Mouse (Mus musculus): ENCODE data around the gene Atf6. TPM values are rescaled to one million over a fixed set of nuclear protein-coding genes. Genes with fewer than 3 reads are reported as not detected.

Atf6 gene
- polyA plus RNA-seq, 1 experiment from 2014 or later = 6.0 TPM

- H3K9ac ChIP-seq (replicated peaks) = no peak overlapping the region
- TF ChIP-seq CTCF (IDR thresholded peaks at IDR 0.05; ENCODE audit: low read depth) (no peak), EP300 (IDR thresholded peaks at IDR 0.05; ENCODE audit: low read depth) (no peak)
- no peaks in the 10 kb centered on the region for H3K36me3 ChIP-seq (replicated peaks; ENCODE audit: insufficient read depth, low read length)
- H3K27ac ChIP-seq (ENCODE audit: low read depth) = no peak overlapping the region
- H3K9me3 ChIP-seq (ENCODE audit: low read length) = no peaks in the 10 kb centered on the region
- no peaks in the 10 kb centered on the region for H3K27me3 ChIP-seq (ENCODE audit: insufficient read depth, low read length)
- WGBS (ENCODE audit: insufficient replicate concordance) = 67% methylated on average over 1 of the region's 2 CpGs
- no peak overlapping the region for H3K4me3 ChIP-seq (ENCODE audit: low read depth, low read length)
- no peak for DNase-seq
- peaks cover 30% of the 10 kb centered on the region for H3K4me1 ChIP-seq (ENCODE audit: insufficient read depth)
- no peak overlapping the region for H3K4me2 ChIP-seq (ENCODE audit: low read depth, low read length)
- ATAC-seq = no peak
Measured at GRCm38 (mm10) chr1:170858872-170859271, 8.7 kb downstream of the Atf6 start.

DNA sequence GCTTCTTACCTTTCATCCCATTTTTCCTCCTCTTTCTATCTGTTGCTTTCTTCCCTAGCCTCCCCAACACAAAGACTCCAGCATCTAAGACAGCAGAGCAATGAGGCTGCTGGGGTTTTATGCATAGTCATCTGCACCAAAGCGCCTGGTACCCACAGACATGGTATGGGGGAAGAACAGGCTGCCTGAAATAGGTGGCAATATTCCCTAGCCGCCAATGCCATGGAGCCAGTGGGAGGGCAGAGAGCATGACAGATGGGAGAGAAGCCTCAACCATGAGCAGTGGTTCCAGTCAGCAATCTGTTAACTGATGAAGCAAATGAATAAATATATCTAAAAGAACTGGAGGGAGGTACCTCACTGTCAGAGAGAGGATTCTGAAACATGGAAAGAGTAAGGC lies 10.2 kb downstream of the Atf6 start:
- Histone ChIP-seq H3K36me3 (replicated peaks; ENCODE audit: insufficient read depth, low read length) (0 out of 2 replicates have a peak, but pooled peaks cover 7% of the 10 kb centered on the region), H3K4me2 (ENCODE audit: low read depth, low read length) (no peak overlapping the region), H3K27me3 (ENCODE audit: insufficient read depth, low read length) (no peaks in the 10 kb centered on the region), H3K9me3 (ENCODE audit: low read length) (no peaks in the 10 kb centered on the region), H3K4me1 (ENCODE audit: insufficient read depth) (peaks cover 17% of the 10 kb centered on the region), H3K4me3 (ENCODE audit: low read depth, low read length) (no peak overlapping the region), H3K27ac (ENCODE audit: low read depth) (no peak overlapping the region), H3K9ac (replicated peaks) (no peak overlapping the region)
- TF ChIP-seq CTCF (IDR thresholded peaks at IDR 0.05; ENCODE audit: low read depth) (no peak), EP300 (IDR thresholded peaks at IDR 0.05; ENCODE audit: low read depth) (no peak)
- 78% methylated on average over 2 of the region's 2 CpGs for WGBS (ENCODE audit: insufficient replicate concordance)
- ATAC-seq (no peak), DNase-seq (no peak)

- no peak overlapping the region for H3K9ac ChIP-seq (replicated peaks)
Measured at GRCm38 (mm10) chr1:170855056-170855760, 12.4 kb downstream of the Atf6 start.

DNA sequence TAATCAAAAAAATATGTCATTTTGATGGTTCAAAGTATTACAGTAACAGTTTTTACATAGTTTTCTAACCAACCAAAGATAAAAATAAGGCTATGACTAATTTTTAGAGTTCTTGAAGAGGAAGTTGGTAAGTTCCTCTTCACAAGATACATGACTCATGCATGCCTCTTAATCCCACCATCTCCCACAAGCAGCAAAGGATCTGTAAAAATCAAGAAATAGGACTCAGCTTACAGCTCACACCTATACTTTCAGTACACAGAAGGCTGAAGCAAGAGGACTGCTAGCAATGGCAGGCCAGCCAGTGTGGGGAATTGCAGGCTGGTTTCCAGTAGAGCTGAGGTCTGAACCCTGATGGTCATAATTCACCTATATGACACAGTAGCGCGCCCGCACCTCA lies 14.0 kb downstream of the Atf6 start:
- 0 out of 2 replicates have a peak, but pooled peaks have one; percentile 24 for ATAC-seq
- no peak overlapping the region for H3K9ac ChIP-seq (replicated peaks)
- TF ChIP-seq CTCF (IDR thresholded peaks at IDR 0.05; ENCODE audit: low read depth) = no peak
- no peak for TF ChIP-seq EP300 (IDR thresholded peaks at IDR 0.05; ENCODE audit: low read depth)
- no peak overlapping the region for H3K4me3 ChIP-seq (ENCODE audit: low read depth, low read length)
- no peak for DNase-seq
- peaks cover 6% of the 10 kb centered on the region for H3K4me1 ChIP-seq (ENCODE audit: insufficient read depth)
- H3K4me2 ChIP-seq (ENCODE audit: low read depth, low read length) = no peak overlapping the region
- H3K36me3 ChIP-seq (replicated peaks; ENCODE audit: insufficient read depth, low read length) = peaks cover 25% of the 10 kb centered on the region
- no peaks in the 10 kb centered on the region for H3K9me3 ChIP-seq (ENCODE audit: low read length)
- H3K27me3 ChIP-seq (ENCODE audit: insufficient read depth, low read length) = no peaks in the 10 kb centered on the region
- 67% methylated on average over 3 of the region's 3 CpGs for WGBS (ENCODE audit: insufficient replicate concordance)
- H3K27ac ChIP-seq (ENCODE audit: low read depth) = no peak overlapping the region

More at GRCm38 (mm10) chr1:170855056-170855760, 12.4 kb downstream of the Atf6 start:
- DNase-seq (no peak), ATAC-seq (peak; percentile 68)
- TF ChIP-seq EP300 (IDR thresholded peaks at IDR 0.05; ENCODE audit: low read depth) (peak; percentile 53; the same call in 1 of the 2 replicates), CTCF (IDR thresholded peaks at IDR 0.05; ENCODE audit: low read depth) (no peak)
- 0 out of 2 replicates have a peak overlapping the region, but pooled peaks have one; percentile 16 for H3K27ac ChIP-seq (ENCODE audit: low read depth)
- no peaks in the 10 kb centered on the region for H3K27me3 ChIP-seq (ENCODE audit: insufficient read depth, low read length)
- no peak overlapping the region for H3K4me3 ChIP-seq (ENCODE audit: low read depth, low read length)
- peaks cover 21% of the 10 kb centered on the region for H3K36me3 ChIP-seq (replicated peaks; ENCODE audit: insufficient read depth, low read length)
- no peak overlapping the region for H3K4me2 ChIP-seq (ENCODE audit: low read depth, low read length)
- 68% methylated on average over 13 of the region's 13 CpGs for WGBS (ENCODE audit: insufficient replicate concordance)
- H3K4me1 ChIP-seq (ENCODE audit: insufficient read depth) = peaks cover 6% of the 10 kb centered on the region
- H3K9me3 ChIP-seq (ENCODE audit: low read length) = no peaks in the 10 kb centered on the region

DNA sequence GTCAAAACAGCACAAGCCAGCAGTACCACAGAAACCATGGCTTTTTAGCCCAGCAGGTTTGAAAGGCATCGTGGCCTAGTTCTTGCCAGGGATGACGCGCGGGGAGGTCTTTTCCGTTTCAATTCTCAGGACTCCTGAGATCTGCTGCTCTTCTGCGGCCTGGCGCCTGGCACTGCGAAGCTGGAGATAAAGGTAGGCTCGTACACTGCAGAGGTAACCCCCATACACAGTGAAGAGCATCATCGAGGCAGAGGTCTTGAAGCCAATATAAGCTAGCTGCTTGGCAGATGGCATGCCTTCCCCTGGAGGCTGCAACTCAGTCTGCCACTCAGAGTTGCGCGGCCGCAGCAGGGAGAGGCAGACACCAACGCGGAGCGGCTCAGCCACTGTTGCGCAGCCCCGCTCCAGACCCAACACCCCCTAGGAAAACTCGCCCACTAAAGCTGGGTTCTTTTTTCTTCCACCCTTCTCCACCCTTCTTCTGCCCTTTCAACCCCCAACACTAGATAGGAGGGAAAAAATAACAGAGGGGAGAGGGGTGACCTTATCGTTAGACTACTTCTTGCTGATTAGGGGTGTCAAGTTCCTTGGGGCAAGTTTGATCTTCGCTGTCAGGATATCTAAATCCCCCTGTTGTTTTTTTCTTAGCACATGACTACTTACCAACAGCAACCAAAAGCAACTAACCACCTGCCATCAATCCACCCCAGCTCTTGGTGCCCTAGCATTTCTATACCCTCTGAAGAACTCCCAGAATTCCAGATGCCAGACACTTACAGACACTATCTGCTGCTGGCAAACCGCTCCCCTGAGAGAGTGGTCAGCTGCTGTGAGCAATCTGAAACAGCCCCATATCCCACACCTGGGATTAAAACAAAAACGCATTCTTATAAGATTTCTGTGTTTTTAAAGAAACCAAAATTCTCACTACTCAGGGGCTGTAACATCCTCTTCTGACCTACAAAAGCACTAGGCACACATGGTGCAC lies 16.6 kb downstream of the Atf6 start:
- Histone ChIP-seq H3K27me3 (ENCODE audit: insufficient read depth, low read length) (no peaks in the 10 kb centered on the region), H3K9ac (replicated peaks) (no peak overlapping the region), H3K9me3 (ENCODE audit: low read length) (no peaks in the 10 kb centered on the region), H3K36me3 (replicated peaks; ENCODE audit: insufficient read depth, low read length) (peaks cover 29% of the 10 kb centered on the region), H3K4me2 (ENCODE audit: low read depth, low read length) (no peak overlapping the region), H3K4me3 (ENCODE audit: low read depth, low read length) (no peak overlapping the region), H3K4me1 (ENCODE audit: insufficient read depth) (peaks cover 8% of the 10 kb centered on the region), H3K27ac (ENCODE audit: low read depth) (no peak overlapping the region)
- no peak for TF ChIP-seq EP300 (IDR thresholded peaks at IDR 0.05; ENCODE audit: low read depth)
- no peak for TF ChIP-seq CTCF (IDR thresholded peaks at IDR 0.05; ENCODE audit: low read depth)
- 83% methylated on average over 23 of the region's 23 CpGs for WGBS (ENCODE audit: insufficient replicate concordance)
- DNase-seq = no peak
- no peak for ATAC-seq

DNA sequence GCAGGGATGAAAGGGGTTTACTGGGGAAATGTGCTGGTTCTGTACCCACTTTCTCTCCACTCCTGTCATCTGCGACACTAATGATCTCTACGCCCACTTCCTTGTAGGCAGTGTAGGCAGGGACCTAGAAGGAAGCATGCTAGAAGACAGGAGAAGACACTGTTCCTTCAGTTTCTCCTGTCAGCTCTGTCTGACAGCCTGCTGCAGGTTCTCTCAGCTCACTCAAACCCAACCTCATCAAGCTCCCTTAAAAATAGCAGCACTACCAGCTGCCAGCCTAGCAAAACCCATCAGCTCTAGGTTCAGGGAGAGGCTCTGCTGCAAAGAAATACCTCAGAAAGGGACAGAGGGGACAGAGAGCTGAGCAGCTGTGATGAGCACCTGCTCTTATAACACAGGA lies 17.6 kb downstream of the Atf6 start:
- Histone ChIP-seq H3K27ac (ENCODE audit: low read depth) (no peak overlapping the region), H3K9me3 (ENCODE audit: low read length) (no peaks in the 10 kb centered on the region), H3K4me3 (ENCODE audit: low read depth, low read length) (no peak overlapping the region), H3K9ac (replicated peaks) (no peak overlapping the region), H3K36me3 (replicated peaks; ENCODE audit: insufficient read depth, low read length) (peaks cover 29% of the 10 kb centered on the region), H3K4me1 (ENCODE audit: insufficient read depth) (peaks cover 13% of the 10 kb centered on the region; the same call in 1 of the 2 replicates), H3K4me2 (ENCODE audit: low read depth, low read length) (no peak overlapping the region), H3K27me3 (ENCODE audit: insufficient read depth, low read length) (no peaks in the 10 kb centered on the region)
- no peak for ATAC-seq
- WGBS (ENCODE audit: insufficient replicate concordance) = 58% methylated on average over 2 of the region's 2 CpGs
- TF ChIP-seq EP300 (IDR thresholded peaks at IDR 0.05; ENCODE audit: low read depth) (no peak), CTCF (IDR thresholded peaks at IDR 0.05; ENCODE audit: low read depth) (no peak)
- no peak for DNase-seq

Data from liver, postnatal 0 days (tissue).